Mouse (Mus musculus): ENCODE measurements around the gene Med16. TPM values are rescaled to one million over a fixed set of nuclear protein-coding genes. Genes with fewer than 3 reads are reported as not detected.

Med16 gene
- total and polyA plus RNA-seq, 3 experiments, result 10.4 to 49.4 (median 12.0) TPM

- DNase-seq (ENCODE audit: low spot score), result peak; percentile 51
- H3K9me3 ChIP-seq (replicated peaks), result no peaks in the 10 kb centered on the region
- TF ChIP-seq CTCF (IDR thresholded peaks at IDR 0.05; ENCODE audit: low read depth, low read length), result no peak
- TF ChIP-seq GATA2 (IDR thresholded peaks at IDR 0.05; ENCODE audit: borderline replicate concordance, low read depth, low read length), result no peak
- no peak for TF ChIP-seq POLR2AphosphoS5 (IDR thresholded peaks at IDR 0.05; ENCODE audit: insufficient replicate concordance, low read depth, low read length)
- no peak for TF ChIP-seq TAL1 (conservative IDR thresholded peaks at IDR 0.05; ENCODE audit: low read depth, low read length)
- TF ChIP-seq GATA1 (IDR thresholded peaks at IDR 0.05; ENCODE audit: borderline replicate concordance, low read length), result no peak
- peak; percentile 48 for ATAC-seq (ENCODE audit: extremely low read depth, insufficient number of reproducible peaks, low FRiP score, poor library complexity, severe bottlenecking)
- peaks cover 97% of the 10 kb centered on the region for H3K4me1 ChIP-seq (ENCODE audit: insufficient read depth, low read depth, low read length)
- H3K36me3 ChIP-seq (replicated peaks), result peaks cover 100% of the 10 kb centered on the region
- H3K4me3 ChIP-seq (ENCODE audit: low read depth, low read length), result peak overlapping the region; percentile 23; the same call in 1 of the 2 replicates
- no peaks in the 10 kb centered on the region for H3K27me3 ChIP-seq (ENCODE audit: insufficient read depth, low read length)
Measured at GRCm38 (mm10) chr10:79940749-79941148, 32.0 kb upstream of the Med16 start.

GRCm38 (mm10) chr10:79937775-79938526, 29.2 kb upstream of the Med16 start:
- H3K4me1 ChIP-seq (ENCODE audit: insufficient read depth, low read depth, low read length), result peaks cover 97% of the 10 kb centered on the region
- peaks cover 100% of the 10 kb centered on the region for H3K36me3 ChIP-seq (replicated peaks)
- no peaks in the 10 kb centered on the region for H3K9me3 ChIP-seq (replicated peaks)
- no peaks in the 10 kb centered on the region for H3K27me3 ChIP-seq (ENCODE audit: insufficient read depth, low read length)
- H3K4me3 ChIP-seq (ENCODE audit: low read depth, low read length), result no peak overlapping the region
- no peak for DNase-seq (ENCODE audit: low spot score)
- TF ChIP-seq TAL1 (conservative IDR thresholded peaks at IDR 0.05; ENCODE audit: low read depth, low read length) (no peak), GATA1 (IDR thresholded peaks at IDR 0.05; ENCODE audit: borderline replicate concordance, low read length) (no peak), POLR2AphosphoS5 (IDR thresholded peaks at IDR 0.05; ENCODE audit: insufficient replicate concordance, low read depth, low read length) (no peak), CTCF (IDR thresholded peaks at IDR 0.05; ENCODE audit: low read depth, low read length) (no peak), GATA2 (IDR thresholded peaks at IDR 0.05; ENCODE audit: borderline replicate concordance, low read depth, low read length) (no peak)
- ATAC-seq (ENCODE audit: extremely low read depth, insufficient number of reproducible peaks, low FRiP score, poor library complexity, severe bottlenecking), result no peak

GRCm38 (mm10) chr10:79936911-79937441, 28.3 kb upstream of the Med16 start:
- TF ChIP-seq POLR2AphosphoS5 (IDR thresholded peaks at IDR 0.05; ENCODE audit: insufficient replicate concordance, low read depth, low read length) (no peak), TAL1 (conservative IDR thresholded peaks at IDR 0.05; ENCODE audit: low read depth, low read length) (no peak), GATA1 (IDR thresholded peaks at IDR 0.05; ENCODE audit: borderline replicate concordance, low read length) (no peak), GATA2 (IDR thresholded peaks at IDR 0.05; ENCODE audit: borderline replicate concordance, low read depth, low read length) (no peak), CTCF (IDR thresholded peaks at IDR 0.05; ENCODE audit: low read depth, low read length) (no peak)
- H3K9me3 ChIP-seq (replicated peaks), result no peaks in the 10 kb centered on the region
- peaks cover 100% of the 10 kb centered on the region for H3K36me3 ChIP-seq (replicated peaks)
- ATAC-seq (ENCODE audit: extremely low read depth, insufficient number of reproducible peaks, low FRiP score, poor library complexity, severe bottlenecking) (no peak), DNase-seq (ENCODE audit: low spot score) (peak; percentile 59)
- H3K4me3 ChIP-seq (ENCODE audit: low read depth, low read length), result peak overlapping the region; percentile 31; the same call in 1 of the 2 replicates
- no peaks in the 10 kb centered on the region for H3K27me3 ChIP-seq (ENCODE audit: insufficient read depth, low read length)
- H3K4me1 ChIP-seq (ENCODE audit: insufficient read depth, low read depth, low read length), result peaks cover 96% of the 10 kb centered on the region

GRCm38 (mm10) chr10:79936284-79936910, 27.7 kb upstream of the Med16 start:
- Histone ChIP-seq H3K27me3 (ENCODE audit: insufficient read depth, low read length) (no peaks in the 10 kb centered on the region), H3K4me3 (ENCODE audit: low read depth, low read length) (no peak overlapping the region), H3K36me3 (replicated peaks) (peaks cover 100% of the 10 kb centered on the region), H3K9me3 (replicated peaks) (no peaks in the 10 kb centered on the region), H3K4me1 (ENCODE audit: insufficient read depth, low read depth, low read length) (peaks cover 96% of the 10 kb centered on the region)
- TF ChIP-seq CTCF (IDR thresholded peaks at IDR 0.05; ENCODE audit: low read depth, low read length), result no peak
- TF ChIP-seq TAL1 (conservative IDR thresholded peaks at IDR 0.05; ENCODE audit: low read depth, low read length), result no peak
- TF ChIP-seq GATA1 (IDR thresholded peaks at IDR 0.05; ENCODE audit: borderline replicate concordance, low read length), result no peak
- no peak for TF ChIP-seq GATA2 (IDR thresholded peaks at IDR 0.05; ENCODE audit: borderline replicate concordance, low read depth, low read length)
- TF ChIP-seq POLR2AphosphoS5 (IDR thresholded peaks at IDR 0.05; ENCODE audit: insufficient replicate concordance, low read depth, low read length), result no peak
- DNase-seq (ENCODE audit: low spot score) (no peak), ATAC-seq (ENCODE audit: extremely low read depth, insufficient number of reproducible peaks, low FRiP score, poor library complexity, severe bottlenecking) (no peak)

GRCm38 (mm10) chr10:79934794-79935569, 26.3 kb upstream of the Med16 start:
- ATAC-seq (ENCODE audit: extremely low read depth, insufficient number of reproducible peaks, low FRiP score, poor library complexity, severe bottlenecking) (no peak; the same call in 1 of the 2 replicates), DNase-seq (ENCODE audit: low spot score) (no peak)
- Histone ChIP-seq H3K36me3 (replicated peaks) (peaks cover 100% of the 10 kb centered on the region), H3K4me1 (ENCODE audit: insufficient read depth, low read depth, low read length) (peaks cover 96% of the 10 kb centered on the region), H3K9me3 (replicated peaks) (no peaks in the 10 kb centered on the region), H3K27me3 (ENCODE audit: insufficient read depth, low read length) (no peaks in the 10 kb centered on the region), H3K4me3 (ENCODE audit: low read depth, low read length) (no peak overlapping the region)
- no peak for TF ChIP-seq POLR2AphosphoS5 (IDR thresholded peaks at IDR 0.05; ENCODE audit: insufficient replicate concordance, low read depth, low read length)
- TF ChIP-seq GATA1 (IDR thresholded peaks at IDR 0.05; ENCODE audit: borderline replicate concordance, low read length), result no peak
- no peak for TF ChIP-seq TAL1 (conservative IDR thresholded peaks at IDR 0.05; ENCODE audit: low read depth, low read length)
- no peak for TF ChIP-seq CTCF (IDR thresholded peaks at IDR 0.05; ENCODE audit: low read depth, low read length)
- TF ChIP-seq GATA2 (IDR thresholded peaks at IDR 0.05; ENCODE audit: borderline replicate concordance, low read depth, low read length), result no peak
